Mouse (Mus musculus): Measurements from ENCODE around the gene Il2rg. TPM values are rescaled to one million over a fixed set of nuclear protein-coding genes. Genes with fewer than 3 reads are reported as not detected.
A peak's percentile ranks its signal among the peaks of the same experiment; 100 is the strongest.

Il2rg gene
- polyA plus RNA-seq, 1 experiment: 21.4 TPM

GRCm38 (mm10) chrX:101299473-101300426, 31.7 kb upstream of the Il2rg start:
- Histone ChIP-seq H3K36me3 (ENCODE audit: control insufficient read depth, insufficient read depth, low read length) (no peaks in the 10 kb centered on the region), H3K27me3 (replicated peaks; ENCODE audit: control insufficient read depth, insufficient read depth, low read length) (no peaks in the 10 kb centered on the region), H3K4me1 (ENCODE audit: control insufficient read depth, insufficient read depth, low read length) (no peaks in the 10 kb centered on the region), H3K27ac (ENCODE audit: insufficient read depth, low read depth, low read length) (no peak overlapping the region), H3K4me3 (ENCODE audit: insufficient read depth, low read depth, low read length) (peak overlapping the region; percentile 23; the same call in 1 of the 2 replicates)
- no peak for TF ChIP-seq CTCF (conservative IDR thresholded peaks at IDR 0.05; ENCODE audit: insufficient read depth, insufficient read length, low read depth, low read length)
- no peak for TF ChIP-seq POLR2A (IDR thresholded peaks at IDR 0.05; ENCODE audit: low read depth, low read length)
- WGBS: 8% methylated on average over 13 of the region's 13 CpGs
- DNase-seq: no peak

DNA sequence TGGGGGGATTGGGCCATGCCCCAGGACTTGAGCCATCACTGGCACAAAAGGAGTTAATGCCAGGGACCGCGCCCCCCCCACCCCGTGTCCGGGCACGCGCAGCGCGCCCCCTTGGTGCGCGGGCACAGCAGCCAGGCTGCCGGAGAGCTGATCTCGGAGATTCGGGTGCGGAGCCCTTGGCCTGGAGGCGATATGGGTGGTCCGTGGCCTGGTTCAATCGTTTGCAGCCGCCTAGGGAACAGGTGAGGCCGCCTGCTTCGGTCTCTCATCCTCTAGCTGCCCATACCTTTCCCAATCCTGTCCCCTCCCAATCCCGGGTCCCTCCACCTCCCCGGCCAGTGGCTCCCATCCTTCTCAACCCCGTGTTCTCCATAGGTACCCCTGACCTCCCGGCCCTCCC, 31.0 kb upstream of the Il2rg start, which contains the start of gene Nlgn3:
Gene Nlgn3 (plus strand): TSS at position 114 of the 400 bp plus-strand sequence.
- no peak for DNase-seq
- WGBS: 2% methylated on average over 8 of the region's 24 CpGs
- TF ChIP-seq CTCF (conservative IDR thresholded peaks at IDR 0.05; ENCODE audit: insufficient read depth, insufficient read length, low read depth, low read length) (no peak), POLR2A (IDR thresholded peaks at IDR 0.05; ENCODE audit: low read depth, low read length) (no peak)
- no peak within 1 kb of the TSS for H3K27ac ChIP-seq (ENCODE audit: insufficient read depth, low read depth, low read length)
- H3K27me3 ChIP-seq (replicated peaks; ENCODE audit: control insufficient read depth, insufficient read depth, low read length): no peaks in the 10 kb centered on the region
- H3K36me3 ChIP-seq (ENCODE audit: control insufficient read depth, insufficient read depth, low read length): no peaks in the 10 kb centered on the region
- no peaks in the 10 kb centered on the region for H3K4me1 ChIP-seq (ENCODE audit: control insufficient read depth, insufficient read depth, low read length)
- no peak within 1 kb of the TSS for H3K4me3 ChIP-seq (ENCODE audit: insufficient read depth, low read depth, low read length)

DNA sequence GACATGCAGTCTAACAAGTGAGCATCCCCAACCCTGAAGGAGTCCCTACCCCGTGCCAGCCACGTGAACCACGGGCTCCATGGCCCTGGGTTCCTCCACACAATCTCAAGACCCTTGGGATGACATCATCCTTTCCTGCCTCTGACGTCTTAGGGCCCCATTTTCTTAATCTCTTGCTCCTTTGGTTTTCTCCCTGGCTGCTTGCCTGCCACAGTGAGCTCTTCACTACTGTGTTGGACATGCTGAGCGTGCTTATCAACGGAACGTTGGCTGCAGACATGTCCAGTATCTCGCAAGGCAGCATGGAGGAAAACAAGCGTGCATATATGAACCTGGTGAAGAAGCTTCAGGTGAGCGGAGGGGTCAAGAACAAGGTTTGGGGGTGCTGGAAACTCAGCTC, 22.1 kb upstream of the Il2rg start:
- no peak for DNase-seq
- no peak for TF ChIP-seq CTCF (conservative IDR thresholded peaks at IDR 0.05; ENCODE audit: insufficient read depth, insufficient read length, low read depth, low read length)
- Histone ChIP-seq H3K36me3 (ENCODE audit: control insufficient read depth, insufficient read depth, low read length) (no peaks in the 10 kb centered on the region; the same call in 1 of the 2 replicates), H3K27me3 (replicated peaks; ENCODE audit: control insufficient read depth, insufficient read depth, low read length) (no peaks in the 10 kb centered on the region), H3K27ac (ENCODE audit: insufficient read depth, low read depth, low read length) (no peak overlapping the region), H3K4me3 (ENCODE audit: insufficient read depth, low read depth, low read length) (no peak overlapping the region), H3K4me1 (ENCODE audit: control insufficient read depth, insufficient read depth, low read length) (no peaks in the 10 kb centered on the region)
- WGBS: 96% methylated on average over 10 of the region's 10 CpGs

DNA sequence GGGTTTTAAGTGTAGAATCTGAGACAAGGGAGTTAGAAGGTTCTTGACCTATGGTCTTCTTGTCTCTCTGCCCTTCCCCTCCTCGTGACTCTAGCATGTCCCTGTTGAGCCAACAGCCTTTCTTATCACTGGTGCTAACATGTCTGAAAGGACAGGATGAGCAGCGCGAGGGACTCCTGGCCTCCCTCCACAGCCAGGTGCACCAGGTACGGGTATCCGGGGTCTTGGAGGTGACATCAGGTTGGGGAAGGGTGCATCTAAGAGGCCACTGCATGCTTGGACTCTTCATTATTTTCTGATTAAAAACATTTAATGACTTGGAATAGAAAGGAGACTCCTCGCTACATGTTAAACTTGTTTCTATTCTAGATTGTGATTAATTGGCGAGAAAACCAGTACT, 21.0 kb upstream of the Il2rg start:
- Histone ChIP-seq H3K36me3 (ENCODE audit: control insufficient read depth, insufficient read depth, low read length) (no peaks in the 10 kb centered on the region; the same call in 1 of the 2 replicates), H3K4me1 (ENCODE audit: control insufficient read depth, insufficient read depth, low read length) (no peaks in the 10 kb centered on the region), H3K27me3 (replicated peaks; ENCODE audit: control insufficient read depth, insufficient read depth, low read length) (no peaks in the 10 kb centered on the region), H3K4me3 (ENCODE audit: insufficient read depth, low read depth, low read length) (no peak overlapping the region), H3K27ac (ENCODE audit: insufficient read depth, low read depth, low read length) (no peak overlapping the region)
- TF ChIP-seq CTCF (conservative IDR thresholded peaks at IDR 0.05; ENCODE audit: insufficient read depth, insufficient read length, low read depth, low read length) (no peak), POLR2A (IDR thresholded peaks at IDR 0.05; ENCODE audit: low read depth, low read length) (no peak)
- 96% methylated on average over 7 of the region's 7 CpGs for whole genome bisulfite sequencing
- no peak for DNase-seq

DNA sequence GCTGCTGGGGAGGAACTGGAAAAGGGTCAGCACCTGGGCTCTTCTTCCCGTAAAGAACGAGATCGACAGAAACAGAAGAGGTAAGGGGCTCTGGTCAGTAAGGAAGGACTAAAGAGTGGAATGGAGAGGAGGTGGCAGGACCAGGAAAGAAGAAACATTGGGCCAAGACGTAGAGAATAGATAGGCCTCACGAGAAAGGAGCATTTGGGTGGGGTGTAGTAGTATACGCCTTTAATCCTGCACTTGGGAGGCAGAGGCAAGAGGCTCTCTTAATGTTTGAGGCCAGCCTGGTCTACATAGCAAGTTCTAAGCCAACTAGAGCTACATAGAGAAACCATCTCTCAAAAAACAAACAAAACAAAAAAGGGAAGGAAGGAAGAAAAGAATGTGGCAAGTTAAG, 20.4 kb upstream of the Il2rg start:
- no peaks in the 10 kb centered on the region; the same call in 1 of the 2 replicates for H3K36me3 ChIP-seq (ENCODE audit: control insufficient read depth, insufficient read depth, low read length)
- H3K4me1 ChIP-seq (ENCODE audit: control insufficient read depth, insufficient read depth, low read length): no peaks in the 10 kb centered on the region
- H3K27ac ChIP-seq (ENCODE audit: insufficient read depth, low read depth, low read length): no peak overlapping the region
- no peak for DNase-seq
- TF ChIP-seq POLR2A (IDR thresholded peaks at IDR 0.05; ENCODE audit: low read depth, low read length) (no peak), CTCF (conservative IDR thresholded peaks at IDR 0.05; ENCODE audit: insufficient read depth, insufficient read length, low read depth, low read length) (no peak)
- 94% methylated on average over 6 of the region's 6 CpGs for WGBS
- no peaks in the 10 kb centered on the region for H3K27me3 ChIP-seq (replicated peaks; ENCODE audit: control insufficient read depth, insufficient read depth, low read length)
- no peak overlapping the region for H3K4me3 ChIP-seq (ENCODE audit: insufficient read depth, low read depth, low read length)

GRCm38 (mm10) chrX:101287543-101287942, 19.5 kb upstream of the Il2rg start:
- no peak for TF ChIP-seq CTCF (conservative IDR thresholded peaks at IDR 0.05; ENCODE audit: insufficient read depth, insufficient read length, low read depth, low read length)
- TF ChIP-seq POLR2A (IDR thresholded peaks at IDR 0.05; ENCODE audit: low read depth, low read length): no peak
- DNase-seq: no peak
- 98% methylated on average over 3 of the region's 3 CpGs for WGBS
- H3K36me3 ChIP-seq (ENCODE audit: control insufficient read depth, insufficient read depth, low read length): no peaks in the 10 kb centered on the region; the same call in 1 of the 2 replicates
- no peak overlapping the region for H3K27ac ChIP-seq (ENCODE audit: insufficient read depth, low read depth, low read length)
- H3K27me3 ChIP-seq (replicated peaks; ENCODE audit: control insufficient read depth, insufficient read depth, low read length): no peaks in the 10 kb centered on the region
- H3K4me3 ChIP-seq (ENCODE audit: insufficient read depth, low read depth, low read length): no peak overlapping the region
- no peaks in the 10 kb centered on the region for H3K4me1 ChIP-seq (ENCODE audit: control insufficient read depth, insufficient read depth, low read length)

GRCm38 (mm10) chrX:101285953-101286670, 18.1 kb upstream of the Il2rg start:
- no peaks in the 10 kb centered on the region for H3K4me1 ChIP-seq (ENCODE audit: control insufficient read depth, insufficient read depth, low read length)
- H3K36me3 ChIP-seq (ENCODE audit: control insufficient read depth, insufficient read depth, low read length): peaks cover 1% of the 10 kb centered on the region
- H3K4me3 ChIP-seq (ENCODE audit: insufficient read depth, low read depth, low read length): no peak overlapping the region
- TF ChIP-seq CTCF (conservative IDR thresholded peaks at IDR 0.05; ENCODE audit: insufficient read depth, insufficient read length, low read depth, low read length) (no peak), POLR2A (IDR thresholded peaks at IDR 0.05; ENCODE audit: low read depth, low read length) (no peak)
- no peak overlapping the region for H3K27ac ChIP-seq (ENCODE audit: insufficient read depth, low read depth, low read length)
- H3K27me3 ChIP-seq (replicated peaks; ENCODE audit: control insufficient read depth, insufficient read depth, low read length): no peaks in the 10 kb centered on the region
- no peak for DNase-seq
- WGBS: 91% methylated on average over 13 of the region's 14 CpGs

Measured in kidney, adult 2 months (tissue).